ENCODE assay signal across 20 mouse cellular contexts in genomic region chr12:112158784-112159183, GRCm38 (mm10). TPM values are rescaled to one million over a fixed set of nuclear protein-coding genes. Genes with fewer than 3 reads are reported as not detected.
DNase-seq lines count a peak whose midpoint lies in the region; ATAC-seq and TF ChIP-seq lines count a peak whose summit lies in the region.
"Had no signal": no experiment of that assay in that cellular context is flagged by ENCODE, and none has a peak within 500 bp of the region (broad histone marks: within the 10 kb centered on the region; RNA-seq: fewer than 3 reads in every experiment).

No protein-coding gene starts in this region.

- peaks cover 81% of the 10 kb centered on the region for H3K4me1 ChIP-seq in forebrain, embryonic 10.5 days
- H3K4me1 ChIP-seq in forebrain, embryonic 12.5 days, result peaks cover 78% of the 10 kb centered on the region
- H3K4me1 ChIP-seq in kidney, adult 2 months (ENCODE audit: control insufficient read depth, insufficient read depth, low read length), result peaks cover 19% of the 10 kb centered on the region
- H3K4me1 ChIP-seq in intestine, embryonic 16.5 days (ENCODE audit: control insufficient read depth, insufficient read depth, low read length), result peaks cover 13% of the 10 kb centered on the region

- H3K4me2 ChIP-seq in forebrain, embryonic 12.5 days, result no peak overlapping the region
- no peak overlapping the region for H3K4me2 ChIP-seq in intestine, embryonic 16.5 days (ENCODE audit: low read depth, low read length)
- H3K4me2 ChIP-seq: forebrain, embryonic 15.5 days; heart, embryonic 11.5 days; hindbrain, embryonic 14.5 days had no signal

- no peak overlapping the region for H3K4me3 ChIP-seq in forebrain, embryonic 10.5 days
- H3K4me3 ChIP-seq in forebrain, embryonic 12.5 days (replicated peaks), result no peak overlapping the region
- no peak overlapping the region for H3K4me3 ChIP-seq in kidney, adult 2 months (ENCODE audit: insufficient read depth, low read depth, low read length)
- H3K4me3 ChIP-seq in intestine, embryonic 16.5 days (ENCODE audit: low read length), result no peak overlapping the region
- H3K4me3 ChIP-seq: forebrain, embryonic 15.5 days had no signal

- peaks cover 66% of the 10 kb centered on the region for H3K36me3 ChIP-seq in forebrain, embryonic 10.5 days (replicated peaks)
- peaks cover 51% of the 10 kb centered on the region for H3K36me3 ChIP-seq in forebrain, embryonic 12.5 days (replicated peaks)
- no peaks in the 10 kb centered on the region for H3K36me3 ChIP-seq in kidney, adult 2 months (ENCODE audit: control insufficient read depth, insufficient read depth, low read length)
- no peaks in the 10 kb centered on the region for H3K36me3 ChIP-seq in intestine, embryonic 16.5 days (ENCODE audit: control insufficient read depth, insufficient read depth, low read length)

- peaks cover 14% of the 10 kb centered on the region for H3K27me3 ChIP-seq in forebrain, embryonic 10.5 days (ENCODE audit: poor library complexity, severe bottlenecking)
- H3K27me3 ChIP-seq in forebrain, embryonic 12.5 days, result no peaks in the 10 kb centered on the region
- no peaks in the 10 kb centered on the region for H3K27me3 ChIP-seq in kidney, adult 2 months (replicated peaks; ENCODE audit: control insufficient read depth, insufficient read depth, low read length)
- H3K27me3 ChIP-seq in intestine, embryonic 16.5 days (replicated peaks; ENCODE audit: control insufficient read depth, insufficient read depth, low read length), result no peaks in the 10 kb centered on the region
- H3K27me3 ChIP-seq: forebrain, embryonic 15.5 days had no signal

- 0 out of 2 replicates have a peak overlapping the region, but pooled peaks have one; percentile 5 for H3K27ac ChIP-seq in forebrain, embryonic 10.5 days
- no peak overlapping the region for H3K27ac ChIP-seq in forebrain, embryonic 12.5 days
- no peak overlapping the region for H3K27ac ChIP-seq in kidney, adult 2 months (ENCODE audit: insufficient read depth, low read depth, low read length)
- no peak overlapping the region for H3K27ac ChIP-seq in intestine, embryonic 16.5 days (ENCODE audit: low read length)
- H3K27ac ChIP-seq: forebrain, embryonic 15.5 days; hindbrain, embryonic 14.5 days; hindbrain, postnatal 0 days had no signal

- TF ChIP-seq CTCF in kidney, adult 2 months (conservative IDR thresholded peaks at IDR 0.05; ENCODE audit: insufficient read depth, insufficient read length, low read depth, low read length), result no peak

- no peak for ATAC-seq in forebrain, embryonic 12.5 days (ENCODE audit: low FRiP score)
- peak; percentile 71 for ATAC-seq in intestine, embryonic 16.5 days
- ATAC-seq: activated CD4-positive, CD25-positive, alpha-beta regulatory T cell, adult 4 months; forebrain, embryonic 15.5 days; hindbrain, postnatal 0 days; inflammation-experienced regulatory T-cells, adult 6 months had no signal

- no peak overlapping the region for H3K9ac ChIP-seq in forebrain, embryonic 12.5 days
- no peak overlapping the region for H3K9ac ChIP-seq in intestine, embryonic 16.5 days (ENCODE audit: low read depth, low read length)
- H3K9ac ChIP-seq: forebrain, embryonic 15.5 days; hindbrain, embryonic 14.5 days had no signal

- TF ChIP-seq POLR2A in kidney, adult 2 months (IDR thresholded peaks at IDR 0.05; ENCODE audit: low read depth, low read length), result no peak

- DNase-seq in forebrain, embryonic 10.5 days (ENCODE audit: extremely low spot score, low spot score), result no peak
- peak; percentile 32 for DNase-seq in kidney, adult 2 months
- no peak for DNase-seq in kidney, postnatal 14 days
- DNase-seq in urinary bladder, postnatal 25 days (ENCODE audit: low spot score), result no peak
- DNase-seq: adrenal gland, adult 8-10 months; adrenal gland, postnatal 25 days; cerebellum, adult 11-12 months; cerebellum, adult 8-10 months; cerebellum, postnatal 10 days; cerebellum, postnatal 36 days; gastrocnemius, postnatal 25 days; heart, adult 18-20 months had no signal

- H3K9me3 ChIP-seq in forebrain, embryonic 10.5 days, result no peaks in the 10 kb centered on the region
- H3K9me3 ChIP-seq in forebrain, embryonic 12.5 days, result no peaks in the 10 kb centered on the region
- no peaks in the 10 kb centered on the region for H3K9me3 ChIP-seq in intestine, embryonic 16.5 days (ENCODE audit: control insufficient read depth, low read length)
- H3K9me3 ChIP-seq: forebrain, embryonic 15.5 days had no signal

RNA-seq across cellular contexts. Expression of gene Kif26a, which starts 12.8 kb away (rescaled TPM):
- 3.8 and 4.4 TPM in 2 replicates for polyA plus RNA-seq in forebrain, embryonic 10.5 days (2016; fragmentation: Nextera tagmentation; extraction: Ambion mirVana)
- 11.8 and 14.0 TPM in 2 replicates for polyA plus RNA-seq in forebrain, embryonic 12.5 days (2016; fragmentation: Nextera tagmentation; extraction: Ambion mirVana)
- 3.8 and 4.2 TPM in 2 replicates for polyA plus RNA-seq in kidney, adult 2 months (2012; rRNA removed)
- 1.9 and 2.4 TPM in 2 replicates for polyA plus RNA-seq in intestine, embryonic 16.5 days (2015; fragmentation: Nextera tagmentation; extraction: Ambion mirVana)
- polyA plus RNA-seq: activated CD4-positive, CD25-positive, alpha-beta regulatory T cell, adult 4 months; inflammation-experienced regulatory T-cells, adult 6 months had no signal

RNA-seq across cellular contexts. Expression of gene Aspg, which starts 52.3 kb away (rescaled TPM):
- polyA plus RNA-seq in forebrain, embryonic 10.5 days (2016; fragmentation: Nextera tagmentation; extraction: Ambion mirVana), result 1.3 and 2.0 TPM in 2 replicates
- 0.23 and 0.59 TPM in 2 replicates for polyA plus RNA-seq in forebrain, embryonic 12.5 days (2016; fragmentation: Nextera tagmentation; extraction: Ambion mirVana)
- polyA plus RNA-seq in kidney, adult 2 months (2012; rRNA removed), result 39.2 and 52.5 TPM in 2 replicates
- 38.4 and 40.4 TPM in 2 replicates for polyA plus RNA-seq in intestine, embryonic 16.5 days (2015; fragmentation: Nextera tagmentation; extraction: Ambion mirVana)
- polyA plus RNA-seq: activated CD4-positive, CD25-positive, alpha-beta regulatory T cell, adult 4 months; inflammation-experienced regulatory T-cells, adult 6 months had no signal

Comparison
In these comparisons a context has a peak if more than half of its experiments do, and no peak if none do; other contexts are left out.
1. RNA of gene Aspg, which starts 52.3 kb away (polyA plus RNA-seq): 39.2 to 52.5 TPM in kidney, adult 2 months and 38.4 to 40.4 TPM in intestine, embryonic 16.5 days; 1.3 to 2.0 TPM in forebrain, embryonic 10.5 days and 0.23 to 0.59 TPM in forebrain, embryonic 12.5 days; every median in the first group is over 10 times any median in the second.